Mouse (Mus musculus) liver, embryonic 14.5 days (tissue): ENCODE results near the gene Krt33b. TPM values are rescaled to one million over a fixed set of nuclear protein-coding genes. Genes with fewer than 3 reads are reported as not detected.

Source experiments
- ATAC-seq: fragments of 200-750 bp; cut with Nextera tagmentation; 2 replicates; pipeline ENCODE4 v1.8.0; 2017; ENCODE audit warnings: moderate number of reproducible peaks, mild to moderate bottlenecking, moderate library complexity; ENCODE audit not compliant: insufficient read depth
- DNase-seq, 3 experiments: peaks; one replicate each; pipeline ENCODE4 v3.0.0-alpha.2; 2012 to 2013; ENCODE audit warnings: low read depth in 3 of 3, low spot score in 3 of 3
- H3K27ac ChIP-seq: fragments of 300-500 bp; sonication (generic); 2 replicates; pipeline ENCODE4 v1.5.1; 2014; ENCODE audit warnings: moderate library complexity, mild to moderate bottlenecking, control low read depth, inconsistent platforms
- H3K27me3 ChIP-seq: fragments of 300-500 bp; sonication (generic); 2 replicates; pipeline ENCODE4 v1.6.1; 2014; ENCODE audit warnings: mild to moderate bottlenecking, low read length, moderate library complexity; ENCODE audit not compliant: control insufficient read depth, insufficient read depth
- H3K36me3 ChIP-seq: fragments of 300-500 bp; sonication (generic); replicated peaks from 2 replicates; pipeline ENCODE4 v1.6.1; 2014; ENCODE audit warnings: low read depth; ENCODE audit not compliant: control insufficient read depth, insufficient read depth
- H3K4me1 ChIP-seq, 2 experiments: fragments of 200-500 bp in 1 of 2; fragments of 300-500 bp in 1 of 2; sonication (generic) in 1 of 2; replicated peaks; 2 replicates each; pipeline ENCODE4 v1.6.1; 2012 to 2014; ENCODE audit warnings: antibody characterized with exemption in 1 of 2, inconsistent platforms in 1 of 2, low read length in 1 of 2; ENCODE audit not compliant: control insufficient read depth in 2 of 2, insufficient read depth in 2 of 2
- H3K4me2 ChIP-seq: fragments of 300-500 bp; sonication (generic); 2 replicates; pipeline ENCODE4 v1.6.1; 2014; ENCODE audit warnings: low read depth, mild to moderate bottlenecking, control low read depth, moderate library complexity
- H3K4me3 ChIP-seq, 2 experiments: fragments of 200-500 bp in 1 of 2; fragments of 300-500 bp in 1 of 2; sonication (generic) in 1 of 2; 2 replicates each; pipeline ENCODE4 v1.5.1; 2012 to 2014; ENCODE audit warnings: low read depth in 2 of 2, low read length in 2 of 2, mild to moderate bottlenecking in 2 of 2, control low read depth in 1 of 2, inconsistent platforms in 1 of 2, moderate library complexity in 1 of 2; ENCODE audit not compliant: insufficient read depth in 1 of 2
- H3K9ac ChIP-seq: fragments of 300-500 bp; sonication (generic); replicated peaks from 2 replicates; pipeline ENCODE4 v1.6.1; 2014; ENCODE audit warnings: mild to moderate bottlenecking, control low read depth, moderate library complexity
- H3K9me3 ChIP-seq: fragments of 300-500 bp; sonication (generic); 2 replicates; pipeline ENCODE4 v1.6.1; 2016; ENCODE audit warnings: low read length, mixed read lengths; ENCODE audit not compliant: control insufficient read depth
- CTCF ChIP-seq: IDR thresholded peaks from 2 replicates; pipeline ENCODE4 v1.5.1; 2016; ENCODE audit warnings: antibody characterized with exemption, low read depth, control low read depth
- EP300 ChIP-seq: IDR thresholded peaks from 2 replicates; pipeline ENCODE4 v1.6.1; 2016; ENCODE audit warnings: antibody characterized with exemption, low read depth
- WGBS: fragments of 180-500 bp; shearing (Covaris S2); extraction: QIAGEN DNeasy Blood & Tissue Kit; methylation state at CpG from one replicate; pipeline ENCODE4 v1.1.7; 2014; ENCODE audit not compliant: insufficient replicate concordance; 5-methylcytosine and 5-hydroxymethylcytosine counted together
- polyA plus RNA-seq, 2 experiments: library from polyadenylated mRNA; depleted of rRNA in 1 of 2; stranded (reverse) in 1 of 2; unstranded in 1 of 2; fragments of >200 nt; fragmentation: Nextera tagmentation in 1 of 2; extraction: Ambion mirVana in 1 of 2; gene quantifications; 2 replicates each; pipeline versions ENCODE4 v1.2.1 to v1.2.3; 2012 to 2014

Krt33b gene
- not detected in 2 replicates for polyA plus RNA-seq (2012; rRNA removed)
- not detected in 2 replicates for polyA plus RNA-seq (2014; fragmentation: Nextera tagmentation; extraction: Ambion mirVana)

DNA sequence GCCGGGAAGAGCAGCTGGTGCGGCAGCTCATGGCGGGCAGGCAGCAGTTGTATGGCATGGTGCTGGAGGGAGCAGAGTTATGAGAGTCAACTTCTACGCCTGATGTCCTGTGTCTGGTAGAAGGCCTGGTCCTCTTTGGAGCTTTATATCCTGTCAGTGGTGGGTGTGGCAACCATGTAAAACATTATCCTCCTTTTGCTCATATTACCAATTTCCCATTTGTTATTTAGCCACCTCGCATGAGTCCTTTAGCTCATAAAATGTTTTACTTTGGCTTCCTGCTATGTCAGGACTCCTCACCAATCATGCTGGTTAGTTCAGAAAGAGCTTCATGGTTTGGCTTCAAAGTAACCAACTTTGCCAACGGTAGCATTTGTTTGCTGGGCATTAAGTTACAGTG, at the start of gene Krt33b:
Gene Krt33b, minus strand, starts transcription at position 101 of the 400 bp plus-strand sequence.
- no peaks in the 10 kb centered on the region for H3K36me3 ChIP-seq
- H3K27ac ChIP-seq = no peak within 1 kb of the TSS
- H3K4me3 ChIP-seq = no peak within 1 kb of the TSS
- H3K9ac ChIP-seq = no peak within 1 kb of the TSS
- H3K9me3 ChIP-seq = no peaks in the 10 kb centered on the region
- DNase-seq (no peak), ATAC-seq (no peak)
- no peak within 1 kb of the TSS for H3K4me2 ChIP-seq
- H3K4me1 ChIP-seq = no peaks in the 10 kb centered on the region
- no peaks in the 10 kb centered on the region for H3K27me3 ChIP-seq
- 53% methylated on average over 6 of the region's 6 CpGs for WGBS
- no peak for TF ChIP-seq EP300

DNA sequence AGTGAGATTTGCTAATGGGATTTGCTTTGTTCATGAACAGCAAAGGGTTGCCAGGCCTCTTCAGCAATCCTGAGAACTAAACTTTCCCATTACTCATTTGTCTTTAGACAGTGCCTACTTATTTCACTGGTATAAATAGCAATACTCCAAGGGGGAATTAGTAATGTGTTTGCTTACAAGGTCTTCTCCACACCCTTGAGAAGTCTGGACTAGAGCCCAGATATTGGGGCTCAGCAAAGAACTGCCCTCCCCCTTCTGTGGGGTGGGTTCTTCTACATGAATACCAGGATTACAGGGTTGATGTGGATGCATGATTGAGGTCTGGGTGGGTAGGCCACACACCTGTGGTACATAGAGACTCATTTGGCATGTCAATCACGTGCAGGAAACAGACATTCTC, 44.2 kb upstream of the Krt33b start:
- H3K9ac ChIP-seq = no peak overlapping the region
- H3K36me3 ChIP-seq = no peaks in the 10 kb centered on the region
- H3K4me1 ChIP-seq = no peaks in the 10 kb centered on the region
- no peak for DNase-seq
- 19% methylated on average over 1 of the region's 1 CpGs for WGBS
- H3K9me3 ChIP-seq = no peaks in the 10 kb centered on the region
- ATAC-seq = no peak
- no peak overlapping the region for H3K4me2 ChIP-seq
- no peak for TF ChIP-seq EP300
- TF ChIP-seq CTCF = no peak
- H3K27ac ChIP-seq = no peak overlapping the region
- H3K4me3 ChIP-seq = no peak overlapping the region
- no peaks in the 10 kb centered on the region for H3K27me3 ChIP-seq

DNA sequence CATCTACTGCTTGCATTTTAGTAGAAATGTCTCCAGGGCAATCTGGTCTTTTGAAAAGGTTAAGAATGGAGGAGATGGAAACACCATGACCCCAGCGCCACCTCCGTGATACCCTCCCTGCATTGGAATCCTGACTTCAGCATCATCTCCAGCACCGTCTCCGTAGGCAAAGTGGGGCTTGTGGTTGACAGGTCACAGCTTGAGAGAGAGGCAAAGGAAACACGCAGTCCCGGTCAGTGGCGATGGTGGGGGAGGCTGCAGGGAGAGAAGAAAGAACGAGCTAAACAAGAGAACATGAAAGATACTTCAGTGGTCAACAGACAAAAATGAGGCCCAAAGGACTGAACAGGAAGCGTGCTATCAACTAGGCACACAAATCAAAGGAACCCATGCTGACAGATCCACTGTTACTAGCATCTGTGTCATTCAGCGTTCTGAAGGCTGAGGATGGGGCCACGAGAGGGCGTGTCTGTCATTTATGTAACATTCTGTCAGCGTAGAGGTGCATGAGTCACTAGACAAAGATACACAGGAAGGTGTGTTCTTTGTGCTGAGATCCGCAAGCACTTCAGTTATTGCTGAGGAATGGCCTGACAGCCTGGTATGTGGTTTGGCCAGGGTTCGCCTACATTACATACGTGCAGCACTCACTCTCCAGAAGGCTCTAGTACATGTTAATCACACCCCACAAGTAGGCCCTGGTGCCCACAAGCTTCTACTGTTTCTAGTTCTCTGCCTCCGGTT, 37.8 kb upstream of the Krt33b start:
- no peak overlapping the region for H3K4me2 ChIP-seq
- no peaks in the 10 kb centered on the region for H3K4me1 ChIP-seq
- 65% methylated on average over 17 of the region's 17 CpGs for WGBS
- H3K4me3 ChIP-seq = no peak overlapping the region
- no peak overlapping the region for H3K9ac ChIP-seq
- no peaks in the 10 kb centered on the region for H3K9me3 ChIP-seq
- no peaks in the 10 kb centered on the region for H3K36me3 ChIP-seq
- ATAC-seq (no peak), DNase-seq (no peak)
- TF ChIP-seq CTCF (no peak), EP300 (no peak)
- H3K27me3 ChIP-seq = no peaks in the 10 kb centered on the region
- no peak overlapping the region for H3K27ac ChIP-seq

DNA sequence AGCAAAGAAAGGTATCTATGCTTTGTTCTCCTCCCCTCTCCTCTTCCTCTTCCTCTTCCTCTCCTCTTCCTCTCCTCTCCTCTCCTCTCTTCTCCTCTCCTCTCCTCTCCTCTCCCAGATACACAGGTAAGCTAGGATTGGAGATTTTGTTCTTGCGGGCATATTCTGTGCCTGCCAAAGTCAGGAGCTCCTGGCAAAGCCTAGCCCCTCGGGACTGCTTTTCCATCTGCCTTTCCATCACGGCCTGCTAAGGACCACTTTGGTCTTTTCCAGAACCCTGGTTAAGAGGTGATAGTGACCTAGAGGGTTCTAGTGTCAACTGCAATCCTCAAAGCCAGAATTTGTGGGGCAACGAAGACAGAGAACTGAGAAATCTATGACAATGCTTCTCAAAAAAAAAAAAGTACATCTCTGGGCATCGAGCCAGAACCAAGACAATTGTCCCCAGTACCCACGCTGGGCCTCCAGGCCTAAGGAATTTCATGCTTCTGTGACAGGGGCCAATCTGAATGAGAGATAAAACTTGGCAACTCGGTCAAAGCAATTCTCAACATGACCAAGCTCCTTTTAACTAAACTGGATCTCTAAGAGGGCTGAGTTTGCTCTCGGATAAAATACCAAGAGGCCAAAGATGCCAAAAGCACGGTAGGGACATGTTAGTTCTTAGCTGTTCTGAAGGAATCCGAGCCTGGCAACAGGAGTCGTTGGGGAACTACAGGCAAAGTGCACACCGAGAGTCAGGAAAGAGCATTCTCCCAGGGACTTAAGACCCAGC, 36.8 kb upstream of the Krt33b start:
- Histone ChIP-seq H3K27ac (no peak overlapping the region), H3K4me2 (no peak overlapping the region), H3K36me3 (no peaks in the 10 kb centered on the region), H3K9me3 (no peaks in the 10 kb centered on the region), H3K9ac (no peak overlapping the region), H3K4me3 (no peak overlapping the region), H3K4me1 (no peaks in the 10 kb centered on the region), H3K27me3 (no peaks in the 10 kb centered on the region)
- TF ChIP-seq CTCF (no peak), EP300 (no peak)
- 64% methylated on average over 12 of the region's 12 CpGs for WGBS
- DNase-seq = no peak
- no peak for ATAC-seq

DNA sequence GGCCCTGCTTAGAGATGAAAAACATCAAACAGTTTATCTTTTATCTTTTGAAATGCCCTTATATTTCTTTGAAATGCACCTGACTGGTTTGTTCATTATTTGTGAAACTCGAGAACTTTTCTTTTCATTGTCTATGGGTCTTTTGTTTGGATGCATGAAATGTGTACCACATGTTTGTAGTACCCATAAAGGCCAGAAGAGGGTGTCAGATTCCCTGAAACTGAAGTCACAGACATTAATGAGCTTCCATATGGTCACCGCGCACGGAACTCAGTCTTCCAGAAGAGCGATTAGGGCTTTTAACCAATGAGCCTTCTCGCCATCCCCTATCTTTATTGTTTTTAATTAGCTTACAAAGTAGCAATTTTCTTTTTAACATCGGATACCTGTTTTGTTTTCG, 29.2 kb upstream of the Krt33b start:
- TF ChIP-seq EP300 = no peak
- no peak for TF ChIP-seq CTCF
- no peaks in the 10 kb centered on the region for H3K9me3 ChIP-seq
- no peak overlapping the region for H3K27ac ChIP-seq
- H3K36me3 ChIP-seq = no peaks in the 10 kb centered on the region
- DNase-seq (no peak), ATAC-seq (no peak)
- H3K4me2 ChIP-seq = no peak overlapping the region
- WGBS = 68% methylated on average over 8 of the region's 8 CpGs
- H3K4me3 ChIP-seq = no peak overlapping the region
- no peak overlapping the region for H3K9ac ChIP-seq
- no peaks in the 10 kb centered on the region for H3K27me3 ChIP-seq
- H3K4me1 ChIP-seq = no peaks in the 10 kb centered on the region
